Mouse (Mus musculus) heart, adult 8-10 months (tissue): ENCODE results near the gene Alyref2. TPM values are rescaled to one million over a fixed set of nuclear protein-coding genes. Genes with fewer than 3 reads are reported as not detected.
"Not testable (repeated sequence)": the region's sequence is repeated elsewhere in the genome, so short reads cannot be mapped to it uniquely, and the experiment has no call there.

Source experiments
- DNase-seq: peaks from one replicate; pipeline ENCODE4 v3.0.0; 2022; ENCODE audit warnings: low spot score
- total RNA-seq, 4 experiments: library from RNA; stranded (reverse); gene quantifications; 2 replicates each; pipeline ENCODE4 v1.2.4; 2022

Gene Alyref2
- total RNA-seq = 1 to 10 TPM; 1.8 to 2.8 (median 2.1) TPM

- peak; percentile 96 for DNase-seq
These were observed at the start of gene Alyref2 for GRCm38 (mm10) chr1:171503250-171503591. TSS of gene Alyref2 (plus strand) at chr1:171503478.

GRCm38 (mm10) chr1:171454926-171455325 is 48.4 kb upstream of the Alyref2 start:
- DNase-seq = no peak

GRCm38 (mm10) chr1:171457568-171457967 is 45.7 kb upstream of the Alyref2 start:
- DNase-seq = no peak

GRCm38 (mm10) chr1:171459791-171460190 is 43.5 kb upstream of the Alyref2 start:
- DNase-seq = no peak

- DNase-seq = no peak
These were observed 42.5 kb upstream of the Alyref2 start for GRCm38 (mm10) chr1:171460551-171461503.

GRCm38 (mm10) chr1:171463133-171463532 is 40.1 kb upstream of the Alyref2 start:
- no peak for DNase-seq

- DNase-seq = no peak
These were observed 37.4 kb upstream of the Alyref2 start for GRCm38 (mm10) chr1:171465749-171466412.

- DNase-seq = no peak
These were observed 36.7 kb upstream of the Alyref2 start for GRCm38 (mm10) chr1:171466565-171466964.

GRCm38 (mm10) chr1:171469678-171470077 is 33.6 kb upstream of the Alyref2 start:
- DNase-seq = no peak

- DNase-seq = peak; percentile 48
These were observed 32.9 kb upstream of the Alyref2 start for GRCm38 (mm10) chr1:171470371-171470871.

GRCm38 (mm10) chr1:171470896-171471295 is 32.4 kb upstream of the Alyref2 start:
- DNase-seq = no peak

- no peak for DNase-seq
These were observed 31.8 kb upstream of the Alyref2 start for GRCm38 (mm10) chr1:171471452-171471851.

- not testable (repeated sequence) for DNase-seq
These were observed 31.3 kb upstream of the Alyref2 start for GRCm38 (mm10) chr1:171471941-171472340.

- DNase-seq = no peak
These were observed 29.8 kb upstream of the Alyref2 start for GRCm38 (mm10) chr1:171473506-171473905.

- DNase-seq = no peak
These were observed 29.2 kb upstream of the Alyref2 start for GRCm38 (mm10) chr1:171473920-171474640.

GRCm38 (mm10) chr1:171477123-171477522 is 26.2 kb upstream of the Alyref2 start:
- DNase-seq = no peak

GRCm38 (mm10) chr1:171477758-171478545 is 25.3 kb upstream of the Alyref2 start:
- no peak for DNase-seq

- peak; percentile 65 for DNase-seq
These were observed 24.3 kb upstream of the Alyref2 start for GRCm38 (mm10) chr1:171478968-171479367.

GRCm38 (mm10) chr1:171494241-171494640 is 9.0 kb upstream of the Alyref2 start:
- DNase-seq = no peak

- DNase-seq = no peak
These were observed 7.9 kb upstream of the Alyref2 start for GRCm38 (mm10) chr1:171495371-171495770.

GRCm38 (mm10) chr1:171499856-171500255 is 3.4 kb upstream of the Alyref2 start:
- no peak for DNase-seq
